In the genomic region with DNA sequence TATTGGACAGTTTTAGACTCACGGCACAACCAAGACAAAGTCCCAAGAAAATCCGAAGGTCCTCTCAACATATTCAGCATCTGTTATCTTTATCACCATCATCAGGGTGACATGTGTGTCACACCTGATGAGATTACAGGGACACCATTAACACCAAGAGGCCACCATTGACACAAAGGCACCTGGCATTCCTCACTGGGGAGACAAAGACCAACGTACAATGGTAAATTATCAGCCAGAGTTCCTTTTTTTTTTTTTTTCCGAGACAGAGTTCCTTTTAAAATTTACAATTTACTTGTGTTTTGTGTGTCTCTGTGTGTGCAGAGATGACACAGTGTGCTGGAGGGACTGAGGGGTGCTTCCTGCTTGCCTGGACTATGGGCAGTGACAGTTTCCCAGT, we compare ENCODE assay signal across 19 mouse cellular contexts. TPM values are rescaled to one million over a fixed set of nuclear protein-coding genes. Genes with fewer than 3 reads are reported as not detected.
A peak's percentile ranks its signal among the peaks of the same experiment; 100 is the strongest.
DNase-seq lines count a peak whose midpoint lies in the region; TF ChIP-seq lines count a peak whose summit lies in the region.
"Had no signal": no experiment of that assay in that cellular context is flagged by ENCODE, and none has a peak within 500 bp of the region (broad histone marks: within the 10 kb centered on the region; RNA-seq: fewer than 3 reads in every experiment).

No protein-coding gene starts in this region.

- no peak for TF ChIP-seq EP300 in MEL (IDR thresholded peaks at IDR 0.05; ENCODE audit: low read depth in 1 of 2, low read length in 2 of 2)

- no peaks in the 10 kb centered on the region for H3K9me3 ChIP-seq in MEL (replicated peaks; ENCODE audit: insufficient read depth, low read length)
- H3K9me3 ChIP-seq: G1E had no signal

- intact Hi-C loops in gastrocnemius, adult 2 months (cut with DNase I) = no loop called here

- H3K4me3 ChIP-seq in kidney, adult 2 months (ENCODE audit: insufficient read depth, low read depth, low read length) = no peak overlapping the region
- no peak overlapping the region for H3K4me3 ChIP-seq in MEL (ENCODE audit: control insufficient read depth in 1 of 2, insufficient read depth in 1 of 2, low read depth in 2 of 2, low read length in 2 of 2)
- no peak overlapping the region for H3K4me3 ChIP-seq in gastrocnemius, adult 2 months

- peaks cover 25% of the 10 kb centered on the region for H3K4me1 ChIP-seq in kidney, adult 2 months (ENCODE audit: control insufficient read depth, insufficient read depth, low read length)
- H3K4me1 ChIP-seq in MEL (ENCODE audit: control insufficient read depth in 1 of 2, insufficient read depth in 2 of 2, low read length in 2 of 2) = peaks cover 0 to 3% of the 10 kb centered on the region in 2 experiments; a peak in 2 of 4 replicates

- no peaks in the 10 kb centered on the region for H3K27me3 ChIP-seq in kidney, adult 2 months (replicated peaks; ENCODE audit: control insufficient read depth, insufficient read depth, low read length)
- peaks cover 0 to 1% of the 10 kb centered on the region in 2 experiments; a peak in 1 of 4 replicates for H3K27me3 ChIP-seq in MEL (ENCODE audit: control insufficient read depth in 1 of 2, insufficient read depth in 2 of 2, low read length in 2 of 2)
- H3K27me3 ChIP-seq: Patski had no signal

- TF ChIP-seq POLR2A in kidney, adult 2 months (IDR thresholded peaks at IDR 0.05; ENCODE audit: low read depth, low read length) = no peak
- TF ChIP-seq POLR2A in MEL (IDR thresholded peaks at IDR 0.05; ENCODE audit: control insufficient read depth in 1 of 2, insufficient read depth in 1 of 2, low read depth in 1 of 2, low read length in 2 of 2, poor library complexity in 1 of 2) = no peak

- H3K27ac ChIP-seq in kidney, adult 2 months (ENCODE audit: insufficient read depth, low read depth, low read length) = peak overlapping the region; percentile 46
- H3K27ac ChIP-seq in MEL (ENCODE audit: control insufficient read depth, low read depth, low read length) = no peak overlapping the region
- no peak overlapping the region for H3K27ac ChIP-seq in gastrocnemius, adult 2 months

- TF ChIP-seq CTCF in kidney, adult 2 months (conservative IDR thresholded peaks at IDR 0.05; ENCODE audit: insufficient read depth, insufficient read length, low read depth, low read length) = no peak
- no peak for TF ChIP-seq CTCF in MEL (IDR thresholded peaks at IDR 0.05 in 2 of 3, conservative IDR thresholded peaks at IDR 0.05 in 1 of 3; ENCODE audit: control insufficient read depth in 1 of 3, insufficient read depth in 1 of 3, low read depth in 2 of 3, low read length in 3 of 3, poor library complexity in 1 of 3, severe bottlenecking in 1 of 3)
- no peak for TF ChIP-seq CTCF in gastrocnemius, adult 2 months (IDR thresholded peaks at IDR 0.05)

- no peaks in the 10 kb centered on the region for H3K79me2 ChIP-seq in MEL (ENCODE audit: control insufficient read depth, insufficient read depth, low read length, poor library complexity)

- no peak overlapping the region for H3K9ac ChIP-seq in MEL (ENCODE audit: control insufficient read depth, low read depth, low read length, poor library complexity, severe bottlenecking)

- peak; percentile 56 for DNase-seq in kidney, adult 2 months
- no peak for DNase-seq in kidney, postnatal 25 days
- DNase-seq in MEL (ENCODE audit: low read depth, low spot score) = no peak
- DNase-seq in gastrocnemius, adult 2 months = no peak
- DNase-seq: adrenal gland, adult 2 months; adrenal gland, adult 8-10 months; adrenal gland, postnatal 10 days; adrenal gland, postnatal 14 days; adrenal gland, postnatal 25 days; adrenal gland, postnatal 36 days; B cell, adult 2 months; cerebellum, adult 11 months; cerebellum, adult 11-12 months; cerebellum, adult 18-20 months; cerebellum, adult 2 months had no signal

- TF ChIP-seq RAD21 in MEL (IDR thresholded peaks at IDR 0.05; ENCODE audit: low read depth, low read length) = no peak

- 44% methylated on average over 4 of the region's 4 CpGs for WGBS in kidney, adult 2 months

- H3K36me3 ChIP-seq in kidney, adult 2 months (ENCODE audit: control insufficient read depth, insufficient read depth, low read length) = no peaks in the 10 kb centered on the region
- H3K36me3 ChIP-seq in MEL (ENCODE audit: control insufficient read depth in 1 of 2, insufficient read depth in 2 of 2, low read length in 2 of 2) = no peaks in the 10 kb centered on the region; a peak in 1 of 4 replicates

TF ChIP-seq in MEL, 35 proteins besides CTCF, POLR2A, EP300 and RAD21:
- TF ChIP-seq ZNF384 (IDR thresholded peaks at IDR 0.05; ENCODE audit: low read depth, low read length) (peak; percentile 76), ZC3H11A (IDR thresholded peaks at IDR 0.05; ENCODE audit: low read depth, low read length) (no peak)

RNA-seq across cellular contexts. Expression of a gene that starts 8.1 kb away (rescaled TPM):
- polyA plus RNA-seq in kidney, adult 2 months (2012; rRNA removed) = 30.7 and 31.8 TPM in 2 replicates
- 5.2 and 8.1 TPM in 2 replicates for total RNA-seq in MEL (2012; rRNA removed)
- 1 to 10 TPM in 1 of 2 experiments, not detected in 1; 5.9 TPM for polyA plus RNA-seq in MEL (2012; ENCODE audit: insufficient read depth in 1 of 2, insufficient read length in 2 of 2, low read depth in 1 of 2, low replicate concordance in 2 of 2, missing spikeins in 1 of 2)
- 10 to 100 TPM in 1 of 2 experiments, 1 to 10 TPM in 1; 3.7 to 11.5 TPM for total RNA-seq in gastrocnemius, adult 2 months (2021)
- polyA plus RNA-seq: activated CD4-positive, CD25-positive, alpha-beta regulatory T cell, adult 4 months; CD4-positive, CD25-positive, alpha-beta regulatory T cell, adult 4 months; G1E had no signal

RNA-seq across cellular contexts. Expression of a gene that starts 19.3 kb away (rescaled TPM):
- 45.3 and 70.3 TPM in 2 replicates for polyA plus RNA-seq in kidney, adult 2 months (2012; rRNA removed)
- total RNA-seq in MEL (2012; rRNA removed) = 9.9 and 20.8 TPM in 2 replicates
- polyA plus RNA-seq in MEL (2012; ENCODE audit: insufficient read depth in 1 of 2, insufficient read length in 2 of 2, low read depth in 1 of 2, low replicate concordance in 2 of 2, missing spikeins in 1 of 2) = 10 to 100 TPM in 1 of 2 experiments, not detected in 1; 10.7 TPM
- total RNA-seq in gastrocnemius, adult 2 months (2021) = 100 to 1,000 TPM; 106 to 181 TPM

RNA-seq across cellular contexts. Expression of a gene that starts 20.2 kb away (rescaled TPM):
- 288 and 414 TPM in 2 replicates for polyA plus RNA-seq in kidney, adult 2 months (2012; rRNA removed)
- 18.2 and 21.7 TPM in 2 replicates for total RNA-seq in MEL (2012; rRNA removed)
- polyA plus RNA-seq in MEL (2012; ENCODE audit: insufficient read depth in 1 of 2, insufficient read length in 2 of 2, low read depth in 1 of 2, low replicate concordance in 2 of 2, missing spikeins in 1 of 2) = 10 to 100 TPM in 1 of 2 experiments, not detected in 1; 46.5 TPM
- total RNA-seq in gastrocnemius, adult 2 months (2021) = 10 to 100 TPM; 13.0 to 14.9 TPM

RNA-seq across cellular contexts. Expression of a gene that starts 37.5 kb away (rescaled TPM):
- 108 and 114 TPM in 2 replicates for polyA plus RNA-seq in kidney, adult 2 months (2012; rRNA removed)
- 156 and 164 TPM in 2 replicates for total RNA-seq in MEL (2012; rRNA removed)
- 100 to 1,000 TPM in 1 of 2 experiments, not detected in 1; 343 TPM for polyA plus RNA-seq in MEL (2012; ENCODE audit: insufficient read depth in 1 of 2, insufficient read length in 2 of 2, low read depth in 1 of 2, low replicate concordance in 2 of 2, missing spikeins in 1 of 2)
- total RNA-seq in gastrocnemius, adult 2 months (2021) = 100 to 1,000 TPM; 170 to 181 TPM
